Mouse (Mus musculus) embryo, embryonic 10 days (tissue): Measurements from ENCODE around the gene Ercc1.

Experiments used
- DNase-seq: peaks from one replicate; pipeline ENCODE4 v3.0.0-alpha.2; 2015; ENCODE audit warnings: low spot score

Ercc1 gene

DNA sequence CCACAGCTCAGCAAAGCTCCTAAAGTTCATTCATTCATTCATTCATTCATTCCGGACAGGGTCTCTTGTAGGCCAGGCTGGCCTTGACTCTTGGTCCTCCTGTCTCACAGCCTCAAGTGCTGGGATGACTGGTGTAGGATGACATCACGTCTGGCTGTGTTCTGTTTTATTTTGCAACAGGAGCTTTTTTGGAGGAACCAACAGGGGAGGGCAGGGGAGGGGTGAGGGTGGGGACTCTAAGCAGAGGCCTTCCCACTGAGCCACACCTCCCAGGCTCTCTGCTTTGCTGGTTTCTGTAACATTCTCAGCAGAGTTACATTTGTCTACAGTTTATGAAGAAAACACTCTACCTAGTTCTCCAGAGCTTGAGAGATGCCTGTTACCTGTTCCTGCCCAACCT is 6.5 kb upstream of the Ercc1 start:
- DNase-seq, result no peak

DNA sequence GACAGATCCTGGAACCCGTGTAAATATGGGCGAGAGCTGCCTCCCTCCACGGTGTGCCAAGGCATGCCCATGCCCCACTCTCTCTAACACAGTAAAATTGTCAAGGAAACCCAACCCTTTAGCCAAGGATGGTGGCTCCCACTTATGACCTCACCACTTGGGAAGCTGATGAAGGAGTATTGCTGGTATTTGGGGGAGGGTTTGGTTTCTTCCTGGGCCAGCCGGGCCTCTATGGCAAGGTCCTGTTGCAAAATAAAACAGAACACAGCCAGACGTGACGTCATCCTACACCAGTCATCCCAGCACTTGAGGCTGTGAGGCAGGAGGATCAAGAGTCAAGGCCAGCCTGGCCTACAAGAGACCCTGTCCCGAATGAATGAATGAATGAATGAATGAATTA is 6.0 kb upstream of the Ercc1 start:
- no peak for DNase-seq

DNA sequence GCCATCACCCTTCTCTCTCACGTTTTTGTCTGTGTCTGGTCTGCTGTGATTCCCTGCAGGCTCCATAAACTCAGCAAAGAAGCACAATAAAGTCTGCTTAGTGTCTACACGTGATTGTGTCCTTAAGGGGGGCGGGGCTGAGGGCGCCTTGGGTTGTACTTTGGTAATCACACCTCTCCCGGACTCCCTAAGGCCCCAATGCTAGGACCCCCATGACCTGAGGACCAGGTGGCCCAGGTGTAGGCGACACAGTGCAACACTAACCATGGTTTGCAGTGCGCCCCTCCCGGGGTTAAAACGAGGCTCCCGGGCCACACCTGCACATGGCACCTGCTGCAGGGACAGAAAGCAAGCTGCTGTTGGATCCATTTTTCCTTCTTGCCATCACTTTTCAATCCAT is 3.3 kb upstream of the Ercc1 start:
- no peak for DNase-seq

DNA sequence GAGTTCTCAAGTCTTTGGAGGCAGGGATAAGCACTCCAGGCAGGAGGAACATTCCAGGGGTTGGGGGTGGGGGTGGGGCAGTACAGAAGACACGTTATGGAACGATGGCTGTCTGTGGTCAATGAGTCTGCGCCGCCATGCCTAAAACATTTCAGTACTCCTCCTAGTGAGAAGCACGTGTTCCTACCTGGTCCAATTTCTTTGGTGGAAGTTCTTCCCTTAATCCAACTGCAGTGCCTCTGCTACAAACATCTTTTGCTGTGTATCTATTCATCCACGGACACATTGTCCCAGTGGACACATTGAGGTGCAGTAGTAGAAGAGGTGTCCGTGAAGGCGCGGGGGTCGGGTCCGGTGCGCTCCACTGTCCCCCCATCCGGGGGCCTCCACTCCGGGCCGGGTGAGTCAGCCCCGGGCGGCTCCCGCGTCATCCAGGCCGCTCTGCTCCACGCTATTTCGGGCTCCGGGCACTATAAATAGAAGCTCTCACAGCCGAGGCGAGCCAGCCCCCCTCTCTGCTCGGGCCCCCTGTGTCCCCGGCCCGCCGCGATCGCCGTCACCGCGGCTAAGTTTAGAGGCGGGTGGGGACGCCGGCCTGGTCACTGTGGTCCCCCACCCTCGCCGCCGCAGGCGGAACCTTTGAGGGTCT is 2.7 kb upstream of the Ercc1 start:
- DNase-seq, result no peak

DNA sequence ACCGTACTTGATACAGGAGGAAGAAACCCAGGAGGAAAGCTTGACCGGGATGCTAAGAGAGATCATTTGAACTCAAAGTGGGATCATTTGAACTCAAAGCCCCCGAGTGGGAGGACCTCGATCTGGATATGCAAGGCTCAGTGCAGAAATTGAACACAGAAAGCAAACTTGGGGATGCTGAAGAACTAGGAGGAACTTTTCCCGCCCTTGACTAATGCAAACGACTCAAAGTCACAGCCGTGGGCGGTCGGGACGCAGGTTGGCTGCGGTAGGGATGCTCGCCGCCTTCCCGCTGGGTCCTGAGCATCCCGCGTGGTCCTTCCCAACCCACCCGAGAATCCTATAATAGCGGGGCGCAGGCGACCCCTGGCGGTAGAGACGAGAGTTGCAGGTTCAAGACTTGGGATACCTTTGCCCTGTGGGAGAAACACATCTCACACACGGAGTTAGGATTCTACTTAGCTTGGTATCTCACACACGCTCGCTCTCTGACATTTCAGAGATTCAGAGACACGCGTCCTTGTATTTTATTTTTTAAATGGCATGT is 2.0 kb upstream of the Ercc1 start:
- peak; percentile 89 for DNase-seq

DNA sequence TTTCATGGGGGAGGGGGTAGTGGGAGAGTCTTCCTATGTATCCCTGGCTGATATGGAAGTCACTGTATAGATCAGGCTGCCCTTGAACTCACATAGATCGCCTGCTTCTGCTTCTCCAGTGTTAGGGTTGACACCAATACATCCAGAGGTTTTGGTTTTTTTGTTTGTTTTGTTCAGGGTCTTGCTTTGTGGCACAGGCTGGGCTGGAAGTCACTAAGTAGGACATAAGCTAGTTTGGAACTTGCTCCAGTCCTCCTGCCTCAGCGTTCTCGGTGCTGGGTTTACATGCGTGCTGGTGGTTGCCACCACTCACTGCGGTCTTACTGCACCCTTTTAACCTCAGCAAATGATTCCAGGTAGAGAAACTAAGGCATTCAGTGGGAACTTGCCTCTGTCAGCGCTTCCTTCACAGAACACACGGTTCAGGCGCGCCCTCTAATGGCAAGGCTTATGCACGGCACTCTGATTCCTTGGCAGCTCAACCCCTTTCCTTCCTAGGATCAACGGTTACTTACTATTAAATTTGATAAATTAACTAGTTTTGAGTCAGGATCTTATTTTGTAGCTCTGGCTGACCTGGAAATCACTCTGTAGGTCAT is 1.3 kb upstream of the Ercc1 start:
- peak; percentile 95 for DNase-seq

DNA sequence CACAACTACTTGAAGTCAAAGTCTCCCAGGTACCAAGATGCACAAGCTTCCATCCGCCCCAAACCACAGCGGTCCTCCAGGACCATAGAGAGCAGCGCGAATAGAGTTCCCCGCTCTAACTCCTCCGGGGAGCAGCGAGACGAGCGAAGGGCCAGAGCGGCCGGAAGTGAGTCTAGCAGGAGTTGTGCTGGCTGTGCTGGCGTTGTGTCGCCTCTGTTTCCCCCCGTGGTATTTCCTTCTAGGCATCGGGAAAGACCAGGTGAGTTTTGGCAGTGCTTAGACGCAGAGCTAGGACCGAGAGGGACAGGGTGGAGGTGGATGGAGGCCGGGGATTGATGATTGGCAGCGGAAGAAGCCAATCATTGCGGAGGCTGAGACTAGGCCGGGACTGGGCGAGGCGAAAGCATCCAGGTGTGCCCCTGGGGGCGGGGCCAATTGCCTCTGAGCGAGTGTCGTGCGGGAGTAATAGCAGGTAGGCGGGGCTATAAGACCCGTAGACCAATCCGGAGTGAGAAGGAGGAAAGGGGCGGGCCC is 427 bp downstream of the Ercc1 start:
- DNase-seq, result peak; percentile 98

DNA sequence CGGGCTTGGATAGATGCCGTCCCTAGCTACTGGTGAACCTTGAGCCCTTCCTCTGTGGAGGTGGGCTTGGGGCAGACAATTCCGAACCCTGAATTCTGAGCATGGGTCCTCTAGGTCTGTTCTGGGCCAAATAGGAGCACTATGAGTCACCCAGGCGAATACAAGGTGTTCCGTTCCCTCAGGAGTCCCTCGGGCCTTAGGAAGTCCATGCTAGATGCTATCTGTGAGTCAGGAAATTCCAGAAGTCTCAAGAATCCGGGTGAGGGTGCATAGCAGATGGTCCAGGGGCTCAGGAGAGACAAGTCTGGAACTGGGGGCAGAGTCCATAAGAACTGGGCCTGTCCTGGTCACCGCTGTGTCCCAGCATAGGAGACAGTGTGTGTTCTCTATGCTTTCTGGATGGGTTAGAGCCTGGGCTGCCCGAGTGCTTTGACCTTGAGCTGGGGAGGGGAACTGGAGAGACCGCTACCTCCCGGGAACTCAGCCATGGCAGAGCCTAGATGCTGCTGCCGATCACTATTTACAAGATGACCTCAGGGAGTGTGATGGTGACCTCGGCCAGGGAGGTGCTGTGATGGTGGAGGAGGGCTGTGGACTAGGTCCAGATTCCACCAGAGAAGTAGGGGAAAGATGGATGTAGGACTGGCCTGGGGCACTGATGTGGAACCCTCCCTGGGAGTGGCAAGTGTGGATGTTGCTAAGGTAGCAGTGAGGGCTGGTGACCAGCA is 4.8 kb downstream of the Ercc1 start:
- no peak for DNase-seq

DNA sequence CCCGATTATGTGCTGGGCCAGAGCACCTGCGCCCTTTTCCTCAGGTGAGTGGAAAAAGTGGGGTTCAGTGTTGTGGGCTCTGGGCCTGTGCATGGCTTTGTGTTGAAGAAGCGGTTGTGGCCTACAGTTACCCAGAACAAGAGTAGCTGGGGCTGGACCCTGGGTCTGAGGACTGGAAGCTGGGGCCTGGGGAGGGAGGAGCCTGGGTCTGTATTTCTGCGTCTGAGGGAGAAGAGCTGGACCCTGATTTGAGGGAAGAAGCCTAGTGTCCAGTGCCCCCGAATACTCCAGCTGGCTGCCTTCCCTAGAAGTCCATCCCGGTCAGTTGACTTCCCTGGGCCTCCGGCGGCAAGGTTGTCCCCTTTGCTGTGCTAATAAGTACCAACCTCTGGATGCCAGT is 5.6 kb downstream of the Ercc1 start:
- DNase-seq, result no peak

DNA sequence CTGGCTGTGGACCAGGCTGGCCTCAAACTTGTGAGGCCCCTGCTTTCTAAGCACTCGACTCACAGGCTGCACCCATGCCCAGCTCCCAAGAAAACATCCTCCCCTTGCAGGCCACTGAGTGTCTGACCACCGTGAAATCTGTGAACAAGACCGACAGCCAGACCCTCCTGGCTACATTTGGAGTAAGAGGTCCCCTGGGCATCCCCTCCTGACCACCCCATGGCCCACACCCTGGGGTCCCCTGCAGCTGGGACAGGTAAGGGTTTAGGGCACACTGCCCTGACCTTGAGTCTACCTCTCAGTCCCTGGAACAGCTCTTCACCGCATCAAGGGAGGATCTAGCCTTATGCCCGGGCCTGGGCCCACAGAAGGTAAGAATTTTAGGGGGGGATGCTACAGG is 10.4 kb downstream of the Ercc1 start:
- DNase-seq, result no peak

DNA sequence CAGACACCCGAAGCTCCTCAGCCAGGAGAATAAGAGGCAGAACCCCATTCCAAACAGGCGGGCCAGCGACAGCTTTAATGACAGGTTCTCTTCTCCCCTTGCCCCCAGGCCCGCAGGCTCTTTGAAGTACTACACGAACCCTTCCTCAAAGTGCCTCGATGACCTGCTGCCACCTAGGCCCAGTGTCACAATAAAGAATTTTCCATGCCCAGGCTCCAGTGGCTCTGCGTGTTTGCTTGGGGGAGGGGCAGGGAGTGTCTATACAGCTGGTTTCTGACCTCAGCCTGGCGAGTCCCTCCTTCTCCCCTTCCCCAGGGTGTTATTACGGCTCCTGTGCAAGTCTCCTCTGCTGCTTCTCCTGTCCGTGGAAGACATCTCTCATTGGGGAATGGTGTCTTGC is 11.7 kb downstream of the Ercc1 start:
- DNase-seq, result no peak

DNA sequence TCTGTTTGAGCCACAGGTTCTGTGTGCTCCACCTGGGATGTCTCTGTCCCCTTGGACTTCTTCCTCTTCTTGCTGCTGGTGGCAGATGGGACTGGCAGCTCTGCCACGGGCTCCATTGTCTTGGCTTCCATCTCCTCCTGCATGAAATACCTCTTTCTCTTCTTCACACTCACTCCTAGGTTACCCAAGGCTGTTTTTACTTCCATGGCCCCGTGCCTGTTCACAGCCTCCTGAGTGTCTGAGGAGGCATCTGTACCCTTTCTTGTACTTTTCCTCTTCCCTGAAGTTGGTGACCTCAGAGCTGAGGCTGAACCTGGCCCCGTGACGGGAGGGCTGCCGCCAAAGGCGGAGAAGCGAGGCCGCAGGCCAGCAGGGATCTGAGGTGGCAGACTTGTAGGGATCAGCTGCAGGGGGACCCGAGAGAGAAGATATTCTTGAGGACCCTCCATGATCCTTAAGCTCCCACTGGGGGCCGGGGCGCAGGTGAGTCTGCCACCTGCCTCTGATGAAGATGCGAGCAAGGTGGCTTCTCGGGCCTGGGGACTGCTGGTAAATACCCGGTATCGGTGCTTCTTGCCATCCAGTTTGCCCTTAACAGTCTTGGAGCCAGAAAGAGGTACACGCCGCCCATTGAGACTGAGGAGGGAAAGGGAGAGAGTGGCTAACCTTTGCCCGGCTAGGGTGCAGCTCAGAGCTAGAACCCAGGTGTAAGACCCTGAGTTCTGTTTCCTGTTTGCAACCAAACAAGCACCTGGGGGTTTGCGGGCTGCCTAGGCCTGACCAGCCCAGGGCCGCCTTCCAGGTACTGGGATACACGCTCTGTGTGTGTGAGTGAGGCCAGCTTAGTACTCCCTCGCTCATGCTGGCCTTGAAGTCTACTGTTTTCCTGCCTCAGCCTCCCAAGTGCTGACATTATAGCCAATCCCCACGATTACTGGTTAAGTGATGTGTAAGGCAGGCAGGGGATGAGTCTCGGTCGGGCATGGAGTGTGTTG is 13.1 kb downstream of the Ercc1 start:
- DNase-seq, result no peak

DNA sequence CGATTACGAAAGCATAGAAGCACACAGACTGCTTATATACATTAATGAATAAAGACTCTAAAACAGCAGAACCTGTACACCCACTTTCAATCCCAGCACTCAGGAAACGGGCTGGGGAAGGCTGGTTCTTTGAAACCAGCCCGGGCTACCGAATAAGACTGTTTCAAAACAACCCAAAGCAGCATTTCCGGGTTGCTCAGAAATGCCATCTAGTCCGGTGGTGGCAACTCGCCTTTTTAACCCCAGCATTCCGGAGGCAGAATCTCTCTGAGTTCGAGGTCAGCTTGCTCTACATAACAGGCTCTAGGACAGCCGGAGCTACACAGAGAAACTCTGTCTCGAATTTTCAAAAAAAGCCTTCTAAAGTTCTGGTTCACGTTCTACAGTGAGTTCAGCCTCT is 14.1 kb downstream of the Ercc1 start:
- no peak for DNase-seq

DNA sequence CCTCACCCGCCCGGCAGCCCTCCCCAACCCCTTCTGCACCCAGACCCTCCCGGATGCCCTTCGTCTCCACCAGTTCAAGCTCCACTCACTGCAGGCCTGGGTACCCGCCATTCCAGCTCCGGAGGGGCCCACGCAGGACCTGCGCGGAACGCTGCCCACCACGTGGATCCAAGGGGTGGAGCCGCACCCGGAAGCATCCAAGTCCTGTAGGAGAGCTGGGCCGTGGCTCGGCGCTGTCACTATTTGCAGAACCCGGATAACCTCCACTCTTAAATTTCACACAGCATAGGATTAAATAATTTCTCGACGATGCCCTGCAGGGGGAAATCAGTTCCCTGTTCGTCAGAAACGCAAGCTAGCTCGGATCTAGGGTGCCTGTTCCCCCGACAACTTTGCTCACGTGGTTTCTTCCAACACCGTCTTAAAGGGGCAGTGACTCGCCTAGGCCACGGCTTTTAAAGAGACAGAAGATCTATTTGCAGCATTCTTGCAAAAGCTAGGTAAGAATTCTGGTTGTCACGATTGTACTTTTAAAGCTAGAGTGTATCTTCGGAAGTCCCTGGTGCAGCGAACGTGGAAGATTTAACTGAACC is 14.8 kb downstream of the Ercc1 start, which contains the start of the genes Cd3eap and Ppp1r13l:
TSS of gene Cd3eap (minus strand) at position 185 of the 593 bp plus-strand sequence.
TSS of gene Ppp1r13l (plus strand) at position 451 of the 593 bp plus-strand sequence.
- DNase-seq, result peak; percentile 90

DNA sequence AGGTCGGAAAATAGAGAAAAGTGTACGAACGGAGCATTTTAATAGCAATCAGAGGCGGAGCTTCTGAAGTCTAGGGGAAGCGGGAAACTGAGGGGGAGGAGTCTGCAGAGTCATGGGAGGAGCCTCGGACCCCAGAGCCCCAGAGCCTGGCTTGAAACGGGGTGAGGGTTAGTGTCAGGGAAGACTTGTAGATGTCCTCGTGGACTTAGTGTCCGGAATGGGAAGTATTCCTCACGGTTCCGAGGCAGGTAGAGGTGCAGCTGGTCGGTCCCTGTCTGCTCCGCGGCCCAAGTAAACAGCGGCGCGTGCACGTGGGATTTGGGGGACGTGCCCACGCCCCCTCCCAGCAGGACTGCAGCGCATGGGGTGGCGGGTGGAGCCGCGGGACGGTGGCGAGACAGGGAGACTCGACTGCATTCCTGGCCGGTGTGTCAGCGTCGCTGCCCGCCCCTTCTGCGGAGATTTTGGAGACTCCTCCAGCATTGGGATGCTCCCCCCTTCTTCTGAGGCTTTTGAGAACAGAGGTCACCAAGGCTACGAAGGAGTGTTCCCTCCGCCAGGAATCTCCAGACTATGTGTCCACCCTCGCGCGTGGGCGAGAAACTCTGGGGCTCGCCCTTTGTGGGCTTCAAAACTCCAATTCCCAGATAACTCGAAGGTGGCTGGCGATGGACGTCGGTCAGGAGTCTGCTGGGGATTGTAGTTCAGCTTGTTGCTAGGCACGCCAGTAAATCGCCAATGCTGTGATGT is 15.5 kb downstream of the Ercc1 start:
- DNase-seq, result peak; percentile 91

DNA sequence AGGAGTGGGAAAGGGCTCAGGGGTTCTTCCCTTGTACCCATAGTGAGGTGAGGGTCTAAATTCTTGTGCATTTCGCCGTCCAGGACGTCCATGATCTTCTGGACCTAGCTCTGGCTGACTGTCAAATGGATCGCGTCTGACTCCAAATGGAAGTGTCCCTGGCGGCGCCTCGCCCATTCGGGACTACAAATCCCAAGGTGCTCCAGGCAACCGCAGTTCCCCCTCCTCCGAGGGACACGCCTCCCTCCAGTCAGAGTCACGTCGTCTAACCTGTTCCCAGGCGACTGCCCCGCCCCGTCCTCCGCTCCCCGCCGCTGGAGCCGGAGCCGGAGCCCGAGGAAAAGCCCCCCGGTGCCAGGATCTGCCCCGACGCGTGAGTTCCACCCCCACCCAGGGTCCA is 16.4 kb downstream of the Ercc1 start:
- peak; percentile 95 for DNase-seq

DNA sequence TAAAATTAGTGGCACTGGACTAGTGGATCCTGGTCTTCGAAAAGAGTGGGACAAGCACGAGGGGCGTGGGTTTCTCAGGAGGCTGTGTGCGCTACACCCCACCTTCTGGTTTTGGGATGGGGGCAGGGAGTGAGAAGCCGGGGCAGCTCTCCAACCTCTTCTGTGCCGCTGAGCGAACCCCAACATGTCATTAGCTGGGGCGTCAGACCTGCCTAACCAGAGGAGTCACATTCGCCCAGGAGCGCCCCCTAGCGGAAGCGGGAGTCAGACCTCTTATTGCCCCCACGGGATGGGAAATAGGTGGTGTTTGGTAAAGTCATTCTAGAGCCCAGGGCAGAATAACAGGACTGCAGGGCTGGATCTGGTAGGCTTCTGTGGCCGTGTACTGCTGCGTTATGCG is 17.1 kb downstream of the Ercc1 start:
- peak; percentile 72 for DNase-seq

DNA sequence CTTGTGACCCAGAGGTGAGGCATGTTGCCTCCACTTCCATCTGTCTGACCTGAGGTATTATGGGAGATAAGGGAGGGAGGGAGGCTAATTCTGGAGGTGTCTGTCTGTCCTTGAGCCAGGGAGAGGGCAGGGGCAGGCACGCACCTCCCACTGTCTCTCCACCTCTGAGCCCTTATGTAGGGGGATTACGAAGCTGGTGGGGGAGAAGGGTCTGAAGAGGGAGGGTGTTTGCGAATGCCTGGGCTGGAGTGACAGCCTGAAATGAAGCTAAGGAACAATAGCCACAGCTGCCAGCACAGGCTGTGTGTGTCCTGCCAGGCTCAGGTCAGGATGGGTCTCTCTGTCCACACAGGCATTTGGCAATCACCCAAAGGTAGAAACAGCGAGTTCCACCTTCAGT is 17.7 kb downstream of the Ercc1 start:
- no peak for DNase-seq

DNA sequence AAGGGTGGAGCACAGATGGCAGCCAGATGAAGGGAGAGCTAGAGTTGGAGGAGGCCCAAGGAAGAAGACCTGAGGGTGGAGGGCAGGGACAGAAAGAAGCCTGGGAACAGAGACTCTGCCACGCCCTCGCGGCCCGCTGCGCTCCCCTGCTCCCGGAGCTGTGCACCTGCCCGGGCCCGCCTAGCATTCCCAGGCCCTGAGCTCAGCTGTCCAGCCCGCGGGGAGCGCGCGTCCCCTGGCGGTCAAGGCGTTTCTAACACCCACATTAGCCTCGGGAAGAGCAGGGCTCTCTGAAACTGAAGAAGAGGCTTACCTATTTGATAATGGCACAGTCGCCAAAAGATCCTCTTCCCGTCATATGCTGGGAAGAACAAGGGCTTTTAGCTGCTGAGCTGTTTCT is 19.3 kb downstream of the Ercc1 start:
- peak; percentile 82 for DNase-seq

DNA sequence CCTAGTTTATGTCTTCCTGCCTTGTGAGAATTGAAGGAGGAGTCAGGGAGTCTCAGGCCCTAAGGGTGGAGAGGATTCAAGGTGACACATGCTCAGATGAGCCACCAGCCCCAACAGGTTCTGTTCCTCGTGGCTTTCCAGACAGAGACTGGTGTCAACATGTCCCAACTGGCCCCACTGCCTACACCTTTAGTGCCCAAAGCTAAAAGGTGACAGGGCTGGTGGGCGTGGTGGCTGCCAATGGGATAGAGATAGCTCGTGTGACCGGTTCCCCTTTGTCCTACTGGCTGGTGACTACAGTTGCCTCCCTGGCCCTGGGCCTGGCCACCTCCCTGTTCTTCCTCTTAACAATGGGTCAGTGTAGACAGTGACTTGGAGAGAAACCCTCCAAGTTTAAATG is 20.8 kb downstream of the Ercc1 start:
- DNase-seq, result no peak
